Mouse (Mus musculus) small intestine, adult 2 months (tissue): Measurements from ENCODE around the gene Ppil2.

ENCODE experiments used
- CTCF ChIP-seq: fragments of 200-500 bp; IDR thresholded peaks from 2 replicates; pipeline ENCODE4 v1.5.1; 2012; ENCODE audit warnings: low read depth, mild to moderate bottlenecking, control low read depth, inconsistent platforms, low read length, moderate library complexity, mixed read lengths; ENCODE audit not compliant: insufficient replicate concordance, insufficient read length; ENCODE audit errors: extremely low read depth
- POLR2A ChIP-seq: fragments of 200-500 bp; IDR thresholded peaks from 2 replicates; pipeline ENCODE4 v1.6.1; 2012; ENCODE audit warnings: low read depth, mild to moderate bottlenecking, control low read depth, inconsistent platforms, low read length, moderate library complexity

- TF ChIP-seq POLR2A (no peak), CTCF (no peak)
Observed at GRCm38 (mm10) chr16:17053903-17054302, 57.2 kb downstream of the Ppil2 start.
